Mouse (Mus musculus) spleen, adult 2 months (tissue): ENCODE measurements around the gene Kndc1. TPM values are rescaled to one million over a fixed set of nuclear protein-coding genes. Genes with fewer than 3 reads are reported as not detected.

Source experiments
- DNase-seq, 2 experiments: peaks; one replicate each; pipeline versions ENCODE4 v3.0.0 to v3.0.0-alpha.2; 2012 to 2021; ENCODE audit warnings: low spot score in 2 of 2, low read depth in 1 of 2
- H3K27ac ChIP-seq: fragments of 200-500 bp; 2 replicates; pipeline ENCODE4 v1.5.1; 2012; ENCODE audit warnings: low read length, inconsistent platforms; ENCODE audit not compliant: insufficient read depth
- H3K27me3 ChIP-seq: fragments of 200-500 bp; 2 replicates; pipeline ENCODE4 v1.6.1; 2012; ENCODE audit warnings: mild to moderate bottlenecking, moderate library complexity, low read length, inconsistent platforms; ENCODE audit not compliant: control insufficient read depth, insufficient read depth
- H3K36me3 ChIP-seq: fragments of 200-500 bp; 2 replicates; pipeline ENCODE4 v1.6.1; 2012; ENCODE audit warnings: mild to moderate bottlenecking, low read length, inconsistent platforms; ENCODE audit not compliant: control insufficient read depth, insufficient read depth
- H3K4me1 ChIP-seq: fragments of 200-500 bp; 2 replicates; pipeline ENCODE4 v1.6.1; 2011; ENCODE audit warnings: inconsistent platforms; ENCODE audit not compliant: control insufficient read depth, insufficient read depth, insufficient read length
- H3K4me3 ChIP-seq: fragments of 200-500 bp; 2 replicates; pipeline ENCODE4 v1.5.1; 2011; ENCODE audit warnings: mild to moderate bottlenecking, inconsistent platforms; ENCODE audit not compliant: insufficient read depth, insufficient read length; ENCODE audit errors: extremely low read depth
- CTCF ChIP-seq: fragments of 200-500 bp; IDR thresholded peaks from 2 replicates; pipeline ENCODE4 v1.5.1; 2011; ENCODE audit warnings: mild to moderate bottlenecking, inconsistent platforms; ENCODE audit not compliant: insufficient read depth, insufficient read length, insufficient replicate concordance; ENCODE audit errors: extremely low read depth
- POLR2A ChIP-seq: fragments of 200-500 bp; IDR thresholded peaks from 2 replicates; pipeline ENCODE4 v1.6.1; 2011; ENCODE audit warnings: low read depth, low read length, inconsistent platforms
- WGBS: fragments of 180-500 bp; shearing (Covaris S2); methylation state at CpG from one replicate; pipeline ENCODE4 v1.1.7; 2018; 5-methylcytosine and 5-hydroxymethylcytosine counted together
- polyA plus RNA-seq: library from polyadenylated mRNA; depleted of rRNA; stranded (reverse); fragments of >200 nt; gene quantifications from 2 replicates; pipeline ENCODE4 v1.2.3, GENCODE M21; 2012

Kndc1 gene
- polyA plus RNA-seq, 1 experiment, result 0.16 TPM

DNA sequence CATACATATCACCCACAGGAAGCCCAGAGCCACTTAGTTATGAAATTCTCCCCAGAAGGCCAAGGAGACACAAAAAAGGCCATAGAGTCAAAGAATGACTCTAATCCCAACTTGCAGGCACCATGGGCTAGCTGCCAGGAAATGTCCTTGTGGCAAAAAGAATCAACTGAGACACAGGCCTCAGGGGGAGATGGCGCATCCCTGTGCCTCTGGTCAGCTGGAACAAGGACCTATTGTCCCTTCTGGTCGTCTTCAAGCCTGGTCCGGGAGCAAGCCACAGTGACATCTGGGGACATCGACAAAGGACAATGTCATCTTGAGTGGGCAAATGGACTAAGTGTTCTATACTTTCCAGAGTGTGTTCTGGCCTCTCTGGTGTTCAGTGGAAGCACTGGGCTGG lies 11.0 kb upstream of the Kndc1 start:
- TF ChIP-seq CTCF (no peak), POLR2A (no peak)
- 86% methylated on average over 4 of the region's 4 CpGs for WGBS

DNA sequence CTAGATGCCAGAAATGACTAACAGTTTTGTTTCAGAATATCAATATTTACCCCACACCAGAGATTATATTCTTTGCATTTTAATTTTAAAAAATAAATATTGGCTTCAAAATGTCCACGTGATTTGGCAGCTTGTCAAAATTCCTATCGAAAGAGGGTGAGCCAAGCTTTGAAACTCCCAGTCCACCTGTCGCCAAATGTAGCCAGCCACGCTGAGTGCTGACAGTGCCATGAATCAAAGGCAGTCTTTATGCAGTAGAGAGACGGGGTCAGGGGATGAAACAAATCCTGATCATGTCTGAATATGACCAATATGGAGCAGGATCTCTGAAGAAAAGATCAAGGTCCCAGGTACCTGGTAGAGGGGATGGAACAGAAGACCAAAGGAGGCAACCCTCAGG lies 2.7 kb upstream of the Kndc1 start:
- H3K4me3 ChIP-seq, result no peak overlapping the region
- no peak for DNase-seq
- H3K4me1 ChIP-seq, result no peaks in the 10 kb centered on the region
- no peak for TF ChIP-seq CTCF
- no peak for TF ChIP-seq POLR2A
- H3K27ac ChIP-seq, result no peak overlapping the region
- WGBS, result 77% methylated on average over 5 of the region's 5 CpGs
- H3K36me3 ChIP-seq, result no peaks in the 10 kb centered on the region
- H3K27me3 ChIP-seq, result peaks cover 2% of the 10 kb centered on the region; the same call in 1 of the 2 replicates

More for the DNA sequence above, 11.0 kb upstream of the Kndc1 start:
- no peak for DNase-seq
- Histone ChIP-seq H3K4me1 (no peaks in the 10 kb centered on the region), H3K4me3 (no peak overlapping the region), H3K36me3 (no peaks in the 10 kb centered on the region), H3K27ac (no peak overlapping the region), H3K27me3 (no peaks in the 10 kb centered on the region)

DNA sequence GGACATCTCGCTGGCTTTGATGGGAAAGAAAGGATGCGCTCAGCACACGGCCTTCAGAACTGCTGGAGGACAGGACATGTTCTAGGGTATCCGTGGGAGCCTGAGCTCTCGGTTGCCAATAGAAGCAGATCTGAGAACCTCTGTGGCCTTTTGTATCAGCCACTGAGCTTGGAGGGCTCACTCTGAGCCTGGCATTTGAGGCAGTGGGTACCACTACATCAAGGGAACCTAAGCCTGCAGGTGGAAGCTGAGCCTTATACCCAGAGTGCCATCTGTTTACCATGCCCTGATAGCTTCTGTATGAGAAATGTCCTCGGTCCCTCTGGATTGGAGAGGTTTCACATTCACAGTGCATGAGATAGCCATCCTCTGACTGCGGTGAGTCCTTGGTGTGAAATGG lies 1.8 kb downstream of the Kndc1 start:
- Histone ChIP-seq H3K4me3 (no peak overlapping the region), H3K36me3 (no peaks in the 10 kb centered on the region), H3K27ac (no peak overlapping the region), H3K27me3 (peaks cover 2% of the 10 kb centered on the region; the same call in 1 of the 2 replicates), H3K4me1 (no peaks in the 10 kb centered on the region)
- TF ChIP-seq CTCF, result no peak
- TF ChIP-seq POLR2A, result no peak
- 85% methylated on average over 7 of the region's 7 CpGs for WGBS
- DNase-seq, result no peak

DNA sequence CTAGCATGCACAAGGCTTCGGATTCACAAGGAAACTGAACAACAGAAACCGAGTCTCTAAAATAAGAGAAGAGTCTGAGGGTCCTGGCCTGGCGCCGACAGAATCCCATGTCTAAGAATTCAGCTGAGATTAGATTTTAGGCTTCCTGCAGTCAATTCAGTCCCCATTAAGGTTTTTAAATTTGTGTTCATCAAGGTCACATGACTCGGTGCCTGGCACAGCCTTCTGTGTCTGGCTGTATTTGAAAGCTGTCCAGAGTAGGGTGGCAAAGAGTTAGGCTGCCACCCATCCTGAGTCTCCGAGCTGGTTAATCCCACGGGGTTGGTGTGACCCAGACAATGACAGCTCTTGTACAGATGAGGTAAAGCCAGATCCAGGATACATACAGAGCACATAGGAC lies 2.3 kb downstream of the Kndc1 start:
- no peaks in the 10 kb centered on the region for H3K4me1 ChIP-seq
- H3K36me3 ChIP-seq, result no peaks in the 10 kb centered on the region
- H3K4me3 ChIP-seq, result no peak overlapping the region
- H3K27me3 ChIP-seq, result peaks cover 2% of the 10 kb centered on the region; the same call in 1 of the 2 replicates
- no peak for DNase-seq
- H3K27ac ChIP-seq, result no peak overlapping the region
- 80% methylated on average over 7 of the region's 7 CpGs for WGBS
- no peak for TF ChIP-seq CTCF
- no peak for TF ChIP-seq POLR2A

DNA sequence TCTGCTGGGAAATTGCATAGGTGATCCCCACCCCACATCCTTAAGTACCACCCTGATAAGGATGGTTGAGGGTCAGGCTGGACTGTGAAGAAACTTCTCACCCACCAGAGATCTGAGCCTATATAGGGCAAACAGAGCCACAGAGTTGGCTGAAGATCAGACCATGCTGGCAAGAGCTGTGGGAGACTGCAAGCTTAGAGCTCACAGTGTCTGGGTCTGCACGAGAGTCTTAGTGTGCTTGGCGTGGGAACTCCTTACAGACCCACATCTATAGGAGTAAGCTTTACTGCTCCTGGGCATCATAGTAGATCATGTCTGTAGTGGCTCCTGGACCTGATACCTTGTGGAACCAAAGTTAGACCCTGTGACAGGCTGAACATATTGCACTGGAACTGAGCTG lies 4.1 kb downstream of the Kndc1 start:
- TF ChIP-seq CTCF (no peak), POLR2A (no peak)
- DNase-seq, result no peak
- WGBS, result 78% methylated on average over 2 of the region's 2 CpGs
- Histone ChIP-seq H3K4me3 (no peak overlapping the region), H3K27me3 (peaks cover 2% of the 10 kb centered on the region; the same call in 1 of the 2 replicates), H3K4me1 (no peaks in the 10 kb centered on the region), H3K36me3 (no peaks in the 10 kb centered on the region), H3K27ac (no peak overlapping the region)

DNA sequence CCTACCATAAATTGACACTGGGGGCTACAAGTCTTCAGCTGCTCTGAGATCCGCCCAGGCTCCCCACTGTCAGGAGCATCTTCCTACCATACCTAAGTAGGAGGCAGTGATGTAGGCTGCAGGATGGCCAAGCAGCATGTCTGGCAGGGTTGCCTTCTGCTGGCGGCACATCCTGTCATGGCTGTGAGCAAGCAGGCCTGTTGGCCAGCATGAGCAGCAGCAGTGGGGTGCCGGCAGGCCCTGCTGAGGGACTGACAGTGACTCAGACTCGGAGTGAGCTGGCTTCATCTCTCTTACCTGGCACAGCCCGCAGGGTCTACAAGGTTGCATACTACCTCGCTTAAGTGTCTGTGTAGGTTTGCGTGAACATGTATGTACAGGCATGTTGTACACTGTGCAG lies 5.0 kb downstream of the Kndc1 start:
- TF ChIP-seq CTCF (no peak), POLR2A (no peak)

DNA sequence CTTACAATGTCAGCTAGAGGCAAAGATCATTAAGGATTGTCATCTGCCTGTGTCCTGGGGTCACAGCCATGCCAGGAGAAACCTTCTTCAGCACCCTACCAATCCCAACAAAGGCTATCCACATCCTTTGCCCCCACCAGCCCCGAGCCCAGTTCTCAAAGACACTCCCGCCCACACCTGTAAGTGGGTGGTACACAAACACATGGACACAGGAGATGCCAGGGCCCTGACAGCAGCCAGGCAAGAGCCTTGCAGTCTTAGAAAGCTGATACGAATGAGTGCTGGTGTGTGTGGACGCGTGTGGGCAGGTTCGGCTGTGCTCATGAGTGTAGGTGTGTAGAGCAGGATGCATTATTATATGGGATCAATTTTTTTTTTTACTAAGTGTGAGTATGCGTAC lies 6.0 kb downstream of the Kndc1 start:
- no peaks in the 10 kb centered on the region; the same call in 1 of the 2 replicates for H3K4me1 ChIP-seq
- H3K4me3 ChIP-seq, result no peak overlapping the region
- no peaks in the 10 kb centered on the region for H3K27me3 ChIP-seq
- TF ChIP-seq POLR2A, result no peak
- no peak for TF ChIP-seq CTCF
- H3K27ac ChIP-seq, result no peak overlapping the region
- DNase-seq, result no peak
- H3K36me3 ChIP-seq, result no peaks in the 10 kb centered on the region
- WGBS, result 86% methylated on average over 7 of the region's 7 CpGs

More for the DNA sequence above, 5.0 kb downstream of the Kndc1 start:
- Histone ChIP-seq H3K4me3 (no peak overlapping the region), H3K27ac (no peak overlapping the region), H3K36me3 (no peaks in the 10 kb centered on the region), H3K27me3 (peaks cover under 1% of the 10 kb centered on the region; the same call in 1 of the 2 replicates), H3K4me1 (no peaks in the 10 kb centered on the region)
- WGBS, result 81% methylated on average over 7 of the region's 7 CpGs
- no peak for DNase-seq
